Mouse (Mus musculus): ENCODE measurements around the gene Gm3468.
"Not testable (repeated sequence)": the region's sequence is repeated elsewhere in the genome, so short reads cannot be mapped to it uniquely, and the experiment has no call there.

The Gm3468 gene

GRCm38 (mm10) chr14:6108272-6108925 lies at the start of gene Gm3468:
TSS of gene Gm3468 (minus strand) at chr14:6108665.
- not testable (repeated sequence) for DNase-seq (ENCODE audit: low spot score)

- not testable (repeated sequence) for DNase-seq (ENCODE audit: low spot score)
Measured at GRCm38 (mm10) chr14:6125707-6126106, 17.2 kb upstream of the Gm3468 start, which contains the start of gene Gm3476. TSS of gene Gm3476 (minus strand) at chr14:6125807.

GRCm38 (mm10) chr14:6107500-6107899 lies 965 bp downstream of the Gm3468 start:
- DNase-seq (ENCODE audit: low spot score), result not testable (repeated sequence)

- not testable (repeated sequence) for DNase-seq (ENCODE audit: low spot score)
Measured at GRCm38 (mm10) chr14:6093842-6094241, 14.6 kb downstream of the Gm3468 start, which contains the start of gene Gm8206. TSS of gene Gm8206 (minus strand) at chr14:6093942.

GRCm38 (mm10) chr14:6058167-6058566 lies 50.3 kb downstream of the Gm3468 start, which contains the start of gene Gm6337:
TSS of gene Gm6337 (minus strand) at chr14:6058267.
- DNase-seq (ENCODE audit: low spot score), result not testable (repeated sequence)
